Mouse (Mus musculus) bone marrow macrophage, adult 2 months (primary cell): Measurements from ENCODE around the gene Slc2a6. TPM values are rescaled to one million over a fixed set of nuclear protein-coding genes. Genes with fewer than 3 reads are reported as not detected.

Source experiments
- H3K27ac ChIP-seq: 2 replicates; pipeline ENCODE4 v1.5.1; 2012; ENCODE audit warnings: low read depth, low read length; ENCODE audit not compliant: insufficient read depth
- H3K4me1 ChIP-seq: 2 replicates; pipeline ENCODE4 v1.6.1; 2012; ENCODE audit warnings: low read length; ENCODE audit not compliant: control insufficient read depth, insufficient read depth
- H3K4me3 ChIP-seq: 2 replicates; pipeline ENCODE4 v1.5.1; 2012; ENCODE audit warnings: mild to moderate bottlenecking, low read length, moderate library complexity; ENCODE audit not compliant: insufficient read depth
- CTCF ChIP-seq: IDR thresholded peaks from 2 replicates; pipeline ENCODE4 v1.5.1; 2012; ENCODE audit warnings: low read depth, mild to moderate bottlenecking, low read length, moderate library complexity
- POLR2A ChIP-seq: IDR thresholded peaks from 2 replicates; pipeline ENCODE4 v1.6.1; 2012; ENCODE audit warnings: mild to moderate bottlenecking, low read depth, low read length, borderline replicate concordance
- polyA plus RNA-seq: library from polyadenylated mRNA; stranded (reverse); fragments of >200 nt; gene quantifications from 2 replicates; pipeline ENCODE4 v1.2.4, GENCODE M21; 2012; ENCODE audit not compliant: missing spikeins, insufficient read depth, insufficient read length

Slc2a6 gene
- polyA plus RNA-seq, 1 experiment, result 26.9 TPM

DNA sequence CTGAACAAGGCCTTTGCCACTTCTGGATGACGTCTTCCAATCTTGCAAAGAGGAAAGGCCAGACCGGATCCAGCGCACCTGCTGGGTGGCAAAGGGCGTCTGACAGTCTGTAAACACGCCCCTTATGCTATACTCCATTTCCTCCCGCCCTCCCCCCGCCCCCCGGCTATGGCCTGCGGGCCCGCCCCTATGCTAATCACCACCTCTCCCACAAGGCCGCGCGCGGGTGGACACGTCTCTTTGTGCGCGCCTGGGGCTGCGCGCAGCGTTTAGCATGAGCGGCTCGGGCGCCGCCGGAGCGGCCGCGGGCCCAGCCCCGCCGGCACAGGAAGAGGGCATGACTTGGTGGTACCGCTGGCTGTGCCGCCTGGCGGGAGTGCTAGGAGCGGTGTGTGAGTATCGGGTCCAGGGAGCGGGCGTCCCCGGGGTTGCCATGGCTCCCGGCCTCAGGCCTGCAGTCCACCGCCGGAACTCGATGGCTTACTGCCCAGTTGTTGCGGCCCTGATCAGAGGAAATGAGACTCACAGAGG, 18.0 kb downstream of the Slc2a6 start, which contains the start of gene Cacfd1:
Gene Cacfd1 (plus strand): TSS at position 213 of the 531 bp plus-strand sequence.
- Histone ChIP-seq H3K4me3 (peak within 1 kb of the TSS; percentile 86), H3K27ac (peak within 1 kb of the TSS; percentile 49), H3K4me1 (peaks cover 17% of the 10 kb centered on the region)
- no peak for TF ChIP-seq CTCF
- TF ChIP-seq POLR2A, result no peak

DNA sequence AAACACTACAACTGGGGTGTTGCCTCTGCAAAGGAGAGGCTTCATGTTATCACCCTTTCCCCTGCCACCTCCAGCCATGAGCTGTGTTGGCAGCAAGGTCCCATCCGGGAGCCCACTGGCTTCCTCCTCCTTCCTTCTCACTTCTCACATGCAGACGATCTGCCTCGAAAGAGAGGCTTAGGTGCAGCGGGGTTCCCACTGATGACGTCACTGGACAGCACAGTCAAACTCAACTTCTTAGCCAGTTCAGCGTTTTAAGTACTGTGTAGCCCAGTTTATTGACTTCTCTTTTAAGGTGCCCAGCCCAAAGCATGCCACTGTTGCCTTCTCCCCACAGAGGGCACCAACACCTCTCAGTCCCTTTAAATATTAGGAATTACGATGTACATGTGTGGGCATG, 20.1 kb downstream of the Slc2a6 start:
- Histone ChIP-seq H3K4me1 (peaks cover 17% of the 10 kb centered on the region), H3K4me3 (no peak overlapping the region), H3K27ac (no peak overlapping the region)
- TF ChIP-seq CTCF (no peak), POLR2A (no peak)

DNA sequence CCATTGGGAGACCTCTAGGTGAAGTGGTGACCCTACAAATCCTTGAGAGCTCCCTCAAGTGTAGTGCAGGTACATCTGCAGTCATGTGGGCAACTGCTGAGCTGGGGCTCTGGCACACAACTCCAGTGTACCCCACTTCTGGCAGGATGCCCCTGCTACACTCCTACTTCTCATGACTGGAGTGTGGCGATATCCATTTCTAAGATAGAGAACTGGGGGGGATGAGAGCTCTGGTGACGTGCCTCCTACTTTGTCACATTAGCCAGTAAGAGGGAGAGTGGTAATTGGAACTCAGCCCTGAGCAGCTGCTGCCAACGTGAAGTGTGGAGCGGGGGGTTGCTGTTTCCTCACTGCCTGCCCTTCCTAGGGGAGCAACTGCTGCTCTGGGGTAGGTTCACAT, 21.5 kb downstream of the Slc2a6 start:
- no peak for TF ChIP-seq POLR2A
- H3K27ac ChIP-seq, result no peak overlapping the region
- peaks cover 11% of the 10 kb centered on the region for H3K4me1 ChIP-seq
- no peak overlapping the region for H3K4me3 ChIP-seq

DNA sequence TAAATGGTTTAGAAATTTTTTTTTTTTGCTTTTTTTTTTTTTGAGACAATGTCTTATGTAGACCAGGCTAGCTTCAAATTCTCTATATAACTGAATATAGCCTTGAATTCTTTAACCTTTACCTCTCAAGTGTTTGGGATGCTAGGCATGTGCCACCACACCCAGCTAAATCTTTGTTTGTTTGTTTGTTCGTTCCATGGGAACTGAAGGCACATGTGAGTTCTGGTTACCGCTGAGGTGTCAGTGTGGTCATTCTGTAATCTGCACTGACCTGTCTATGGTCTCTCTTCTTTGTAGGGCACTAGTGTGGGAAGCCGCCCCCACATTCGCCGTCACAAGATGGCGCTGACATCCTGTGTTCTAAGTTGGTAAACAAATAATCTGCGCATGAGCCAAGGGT, 29.8 kb downstream of the Slc2a6 start:
- TF ChIP-seq POLR2A, result no peak
- TF ChIP-seq CTCF, result no peak
- H3K4me1 ChIP-seq, result no peaks in the 10 kb centered on the region
- no peak overlapping the region for H3K4me3 ChIP-seq
- no peak overlapping the region for H3K27ac ChIP-seq

DNA sequence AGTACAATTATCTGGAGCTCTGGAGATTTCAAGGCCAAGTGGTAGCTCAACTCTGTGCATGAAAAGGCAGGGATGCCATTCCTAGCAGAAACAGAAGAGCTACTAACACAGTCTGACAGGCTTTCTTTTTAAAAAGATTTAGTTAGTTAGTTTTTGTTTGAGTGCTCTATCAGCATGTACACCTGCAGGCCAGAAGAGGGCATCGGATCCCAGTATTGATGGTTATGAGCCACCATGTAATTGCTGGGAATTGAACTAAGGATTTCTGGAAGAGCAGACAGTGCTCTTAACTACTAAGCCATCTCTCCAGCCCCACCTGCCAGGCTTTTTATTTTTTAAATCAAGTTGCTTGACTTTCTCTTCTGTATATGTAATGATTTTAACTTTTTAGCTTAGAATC, 30.3 kb downstream of the Slc2a6 start:
- H3K4me1 ChIP-seq, result no peaks in the 10 kb centered on the region
- TF ChIP-seq POLR2A (no peak), CTCF (no peak)
- no peak overlapping the region for H3K27ac ChIP-seq
- H3K4me3 ChIP-seq, result no peak overlapping the region

DNA sequence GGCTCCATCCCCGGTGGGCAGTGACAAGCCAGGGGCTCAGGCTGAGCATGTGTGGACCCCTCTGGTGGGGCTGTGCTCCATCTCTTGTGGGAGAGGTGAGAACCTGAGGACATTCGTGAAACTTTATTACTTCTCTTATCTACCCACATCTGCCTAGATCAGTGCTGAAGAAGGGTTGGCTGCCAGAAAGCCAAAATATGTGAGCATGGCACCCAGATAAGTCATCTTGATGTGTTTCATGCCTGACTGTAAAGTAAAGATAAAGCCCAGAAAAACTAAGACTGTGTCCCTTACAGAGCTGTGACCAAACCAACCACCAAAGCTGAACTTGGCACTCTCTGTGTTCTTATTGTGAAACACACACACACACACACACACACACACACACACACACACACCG, 33.9 kb downstream of the Slc2a6 start:
- Histone ChIP-seq H3K4me3 (no peak overlapping the region), H3K27ac (no peak overlapping the region), H3K4me1 (no peaks in the 10 kb centered on the region)
- no peak for TF ChIP-seq POLR2A
- TF ChIP-seq CTCF, result no peak

DNA sequence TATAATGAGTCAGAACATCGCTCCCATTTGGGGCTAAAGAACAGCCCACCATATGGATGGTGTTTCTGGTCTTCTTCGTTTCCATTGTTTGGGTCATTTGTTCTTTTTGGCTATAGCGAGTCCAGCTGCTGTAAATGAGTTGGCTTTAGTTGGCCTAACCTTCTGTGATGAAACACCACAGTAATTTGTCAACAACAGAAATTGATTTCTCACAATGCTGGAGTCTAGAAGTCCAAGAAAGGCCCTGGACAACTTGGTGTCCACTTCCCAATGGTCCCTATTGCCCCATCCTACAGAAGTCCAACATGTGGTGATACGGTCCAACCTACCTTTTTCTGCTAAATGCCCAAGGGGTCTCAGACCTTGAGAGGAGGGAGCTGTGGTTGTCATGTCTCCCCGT, 43.2 kb downstream of the Slc2a6 start:
- TF ChIP-seq POLR2A (no peak), CTCF (no peak)
- H3K27ac ChIP-seq, result no peak overlapping the region
- H3K4me3 ChIP-seq, result no peak overlapping the region
- peaks cover 10% of the 10 kb centered on the region for H3K4me1 ChIP-seq

DNA sequence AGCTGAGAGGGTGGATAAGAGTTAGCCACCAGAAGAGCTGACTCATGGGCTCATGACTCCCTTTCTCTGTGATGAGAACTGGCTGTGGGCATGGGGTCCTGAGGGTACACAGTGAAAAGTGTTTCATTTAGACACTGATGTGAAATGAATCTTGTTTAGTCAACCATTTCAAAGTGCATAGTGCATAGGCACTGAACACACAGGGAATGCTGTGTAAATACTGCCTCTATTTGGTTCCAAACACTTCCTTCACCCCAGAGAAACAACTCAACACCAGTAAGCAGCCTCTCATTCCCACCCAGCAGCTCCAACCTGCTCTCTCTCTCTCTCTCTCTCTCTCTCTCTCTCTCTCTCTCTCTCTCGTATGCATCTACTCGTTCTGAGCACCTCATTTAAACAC, 43.6 kb downstream of the Slc2a6 start:
- Histone ChIP-seq H3K27ac (no peak overlapping the region), H3K4me1 (peaks cover 10% of the 10 kb centered on the region), H3K4me3 (no peak overlapping the region)
- TF ChIP-seq CTCF (no peak), POLR2A (no peak)

DNA sequence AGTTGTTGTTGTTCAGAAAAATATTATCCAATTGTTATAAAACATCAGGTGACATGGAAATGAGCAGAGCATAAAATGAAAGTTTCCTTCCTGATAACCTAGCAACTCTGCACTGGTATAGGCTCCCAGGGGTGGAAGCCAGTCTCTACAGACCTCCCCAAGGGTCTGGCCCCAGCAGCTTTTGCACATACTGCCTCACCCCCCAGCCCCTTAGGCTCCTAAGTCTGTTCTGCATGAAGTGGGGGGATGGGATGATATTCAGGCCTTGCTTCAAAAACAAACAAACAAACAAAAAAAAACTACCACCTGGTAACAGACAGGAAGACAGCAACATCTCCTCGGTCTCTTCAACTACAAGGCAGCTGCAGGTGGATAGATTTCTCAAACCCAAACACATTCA, 47.4 kb downstream of the Slc2a6 start:
- Histone ChIP-seq H3K4me3 (no peak overlapping the region), H3K27ac (no peak overlapping the region), H3K4me1 (peaks cover 11% of the 10 kb centered on the region)
- no peak for TF ChIP-seq POLR2A
- no peak for TF ChIP-seq CTCF

DNA sequence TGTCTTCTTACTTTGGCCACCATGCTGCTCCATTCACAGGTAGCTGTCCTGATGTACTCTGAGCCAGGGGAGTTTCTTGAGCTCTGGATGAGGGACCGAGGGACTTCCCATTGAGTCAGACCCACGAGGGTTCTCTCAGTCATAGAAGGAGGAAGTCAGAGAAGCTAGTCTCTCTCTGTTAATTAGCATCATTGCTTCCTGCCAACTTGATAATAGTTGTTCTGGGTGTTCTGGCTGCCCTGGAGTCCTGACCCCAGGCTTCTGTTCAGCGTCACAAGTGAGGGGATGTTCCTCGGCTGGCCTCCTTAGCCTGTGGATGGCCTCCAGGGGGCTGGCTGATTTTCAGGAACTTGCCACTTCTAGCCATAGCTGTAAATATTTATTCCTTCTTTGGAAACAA, 53.8 kb downstream of the Slc2a6 start:
- no peak overlapping the region for H3K4me3 ChIP-seq
- H3K27ac ChIP-seq, result peak overlapping the region; percentile 74

DNA sequence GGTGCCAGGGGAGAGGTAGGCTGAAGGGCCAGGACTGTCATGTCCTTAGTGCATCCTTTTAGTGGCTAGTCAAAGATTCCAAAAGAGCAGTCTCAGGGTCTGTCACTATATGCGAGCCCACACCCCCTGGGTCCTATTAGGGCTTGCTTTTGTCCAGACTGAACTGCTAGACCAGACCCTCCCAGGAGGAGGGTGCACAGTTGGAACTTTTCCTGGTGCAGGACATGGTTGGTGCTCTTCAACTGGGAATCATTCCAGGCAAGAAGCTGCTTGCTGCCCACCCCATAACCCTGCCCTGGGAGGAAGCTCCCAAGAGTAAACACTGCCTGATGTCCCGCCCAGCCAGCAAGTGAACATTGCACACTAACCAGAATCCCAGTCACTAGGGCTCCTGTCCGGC, 54.7 kb downstream of the Slc2a6 start, which contains the start of gene Adamts13:
Gene Adamts13 (plus strand): TSS at position 301 of the 400 bp plus-strand sequence.
- Histone ChIP-seq H3K27ac (peak within 1 kb of the TSS; percentile 74), H3K4me1 (peaks cover 25% of the 10 kb centered on the region), H3K4me3 (no peak within 1 kb of the TSS)
- TF ChIP-seq POLR2A, result no peak
- no peak for TF ChIP-seq CTCF

More for the DNA sequence above, 53.8 kb downstream of the Slc2a6 start:
- TF ChIP-seq POLR2A (no peak), CTCF (no peak)
- peaks cover 25% of the 10 kb centered on the region for H3K4me1 ChIP-seq

Other genes starting within 250 kb of the Slc2a6 start
- gene Abo, start 163.0 kb downstream of the Slc2a6 start, polyA plus RNA-seq, result not detected in 2 replicates
- 30.9 and 32.0 TPM in 2 replicates for gene Surf6, start 125.1 kb downstream of the Slc2a6 start, polyA plus RNA-seq
- 46.0 and 53.0 TPM in 2 replicates for gene Med22, start 117.3 kb downstream of the Slc2a6 start, polyA plus RNA-seq
- 400 and 420 TPM in 2 replicates for gene Rpl7a, start 117.2 kb downstream of the Slc2a6 start, polyA plus RNA-seq
- gene Surf2, start 111.6 kb downstream of the Slc2a6 start, polyA plus RNA-seq, result 38.4 and 46.6 TPM in 2 replicates
- gene Surf1, start 111.5 kb downstream of the Slc2a6 start, polyA plus RNA-seq, result 91.1 and 97.9 TPM in 2 replicates
- 144 and 151 TPM in 2 replicates for gene Surf4, start 94.1 kb downstream of the Slc2a6 start, polyA plus RNA-seq
- gene Stkld1, start 94.0 kb downstream of the Slc2a6 start, polyA plus RNA-seq, result 2.5 TPM in 2 replicates
- gene Rexo4, start 63.6 kb downstream of the Slc2a6 start, polyA plus RNA-seq, result 57.9 and 62.1 TPM in 2 replicates
- 0.16 TPM in 1 of 2 replicates, not detected in the other for gene Adamts13, start 54.6 kb downstream of the Slc2a6 start, polyA plus RNA-seq
- gene Cacfd1, start 18.1 kb downstream of the Slc2a6 start, polyA plus RNA-seq, result 20.1 and 24.2 TPM in 2 replicates
- not detected in 2 replicates for gene Mymk, start 44.2 kb upstream of the Slc2a6 start, polyA plus RNA-seq
- gene Adamtsl2, start 51.4 kb upstream of the Slc2a6 start, polyA plus RNA-seq, result not detected in 2 replicates
- gene Fam163b, start 114.5 kb upstream of the Slc2a6 start, polyA plus RNA-seq, result not detected in 2 replicates
- gene Dbh, start 137.2 kb upstream of the Slc2a6 start, polyA plus RNA-seq, result not detected in 2 replicates
- not detected in 2 replicates for gene Sardh, start 220.3 kb upstream of the Slc2a6 start, polyA plus RNA-seq